Mouse (Mus musculus): ENCODE measurements around the gene Prdm11. TPM values are rescaled to one million over a fixed set of nuclear protein-coding genes. Genes with fewer than 3 reads are reported as not detected.
A peak's percentile ranks its signal among the peaks of the same experiment; 100 is the strongest.

Gene Prdm11
- polyA plus RNA-seq, 1 experiment from 2014 or later, result 2.7 TPM

GRCm38 (mm10) chr2:93005028-93005427 is 40.9 kb downstream of the Prdm11 start:
- no peak for ATAC-seq (replicated peaks; ENCODE audit: insufficient number of reproducible peaks, low FRiP score, low TSS enrichment, low read depth)
- Histone ChIP-seq H3K9me3 (replicated peaks; ENCODE audit: control insufficient read depth, low read length) (no peaks in the 10 kb centered on the region), H3K4me1 (ENCODE audit: control insufficient read depth, insufficient read depth, low read length) (no peaks in the 10 kb centered on the region), H3K27me3 (ENCODE audit: control insufficient read depth, insufficient read depth, low read length) (no peaks in the 10 kb centered on the region), H3K27ac (replicated peaks; ENCODE audit: low read depth, low read length) (no peak overlapping the region), H3K4me2 (ENCODE audit: low read depth, low read length) (no peak overlapping the region), H3K36me3 (replicated peaks; ENCODE audit: control insufficient read depth, insufficient read depth, low read depth, low read length) (no peaks in the 10 kb centered on the region), H3K9ac (replicated peaks; ENCODE audit: low read length) (no peak overlapping the region), H3K4me3 (ENCODE audit: low read depth, low read length) (no peak overlapping the region)
- 62% methylated on average over 4 of the region's 4 CpGs for WGBS
- no peak for DNase-seq (ENCODE audit: low spot score)

GRCm38 (mm10) chr2:92991976-92992375 is 54.0 kb downstream of the Prdm11 start:
- 91% methylated on average over 5 of the region's 5 CpGs for WGBS

GRCm38 (mm10) chr2:92989593-92989992 is 56.4 kb downstream of the Prdm11 start:
- DNase-seq (ENCODE audit: low spot score) (no peak), ATAC-seq (replicated peaks; ENCODE audit: insufficient number of reproducible peaks, low FRiP score, low TSS enrichment, low read depth) (no peak)
- H3K4me1 ChIP-seq (ENCODE audit: control insufficient read depth, insufficient read depth, low read length), result peaks cover 4% of the 10 kb centered on the region
- H3K4me2 ChIP-seq (ENCODE audit: low read depth, low read length), result no peak overlapping the region
- no peak overlapping the region for H3K4me3 ChIP-seq (ENCODE audit: low read depth, low read length)
- WGBS, result 86% methylated on average over 9 of the region's 9 CpGs
- H3K9ac ChIP-seq (replicated peaks; ENCODE audit: low read length), result no peak overlapping the region
- no peaks in the 10 kb centered on the region for H3K9me3 ChIP-seq (replicated peaks; ENCODE audit: control insufficient read depth, low read length)
- no peaks in the 10 kb centered on the region for H3K27me3 ChIP-seq (ENCODE audit: control insufficient read depth, insufficient read depth, low read length)
- no peak overlapping the region for H3K27ac ChIP-seq (replicated peaks; ENCODE audit: low read depth, low read length)
- no peaks in the 10 kb centered on the region for H3K36me3 ChIP-seq (replicated peaks; ENCODE audit: control insufficient read depth, insufficient read depth, low read depth, low read length)

More at GRCm38 (mm10) chr2:92991976-92992375, 54.0 kb downstream of the Prdm11 start:
- no peaks in the 10 kb centered on the region for H3K27me3 ChIP-seq (ENCODE audit: control insufficient read depth, insufficient read depth, low read length)
- no peak overlapping the region for H3K4me3 ChIP-seq (ENCODE audit: low read depth, low read length)
- no peak overlapping the region for H3K27ac ChIP-seq (replicated peaks; ENCODE audit: low read depth, low read length)
- ATAC-seq (replicated peaks; ENCODE audit: insufficient number of reproducible peaks, low FRiP score, low TSS enrichment, low read depth), result no peak
- no peaks in the 10 kb centered on the region for H3K9me3 ChIP-seq (replicated peaks; ENCODE audit: control insufficient read depth, low read length)
- peaks cover 4% of the 10 kb centered on the region for H3K4me1 ChIP-seq (ENCODE audit: control insufficient read depth, insufficient read depth, low read length)
- H3K4me2 ChIP-seq (ENCODE audit: low read depth, low read length), result no peak overlapping the region
- no peaks in the 10 kb centered on the region for H3K36me3 ChIP-seq (replicated peaks; ENCODE audit: control insufficient read depth, insufficient read depth, low read depth, low read length)
- DNase-seq (ENCODE audit: low spot score), result no peak
- no peak overlapping the region for H3K9ac ChIP-seq (replicated peaks; ENCODE audit: low read length)

- no peak overlapping the region for H3K4me3 ChIP-seq (ENCODE audit: low read depth, low read length)
- no peaks in the 10 kb centered on the region for H3K27me3 ChIP-seq (ENCODE audit: control insufficient read depth, insufficient read depth, low read length)
- no peaks in the 10 kb centered on the region for H3K9me3 ChIP-seq (replicated peaks; ENCODE audit: control insufficient read depth, low read length)
- H3K4me2 ChIP-seq (ENCODE audit: low read depth, low read length), result no peak overlapping the region
- WGBS, result 9% methylated on average over 19 of the region's 19 CpGs
- H3K9ac ChIP-seq (replicated peaks; ENCODE audit: low read length), result peak overlapping the region; percentile 39; the same call in 1 of the 2 replicates
- H3K27ac ChIP-seq (replicated peaks; ENCODE audit: low read depth, low read length), result no peak overlapping the region; the same call in 1 of the 2 replicates
- peaks cover 4% of the 10 kb centered on the region for H3K4me1 ChIP-seq (ENCODE audit: control insufficient read depth, insufficient read depth, low read length)
- ATAC-seq (replicated peaks; ENCODE audit: insufficient number of reproducible peaks, low FRiP score, low TSS enrichment, low read depth) (peak; percentile 71), DNase-seq (ENCODE audit: low spot score) (peak; percentile 72)
- no peaks in the 10 kb centered on the region for H3K36me3 ChIP-seq (replicated peaks; ENCODE audit: control insufficient read depth, insufficient read depth, low read depth, low read length)
Observed at GRCm38 (mm10) chr2:92987901-92988631, 57.9 kb downstream of the Prdm11 start.

GRCm38 (mm10) chr2:92987108-92987618 is 58.8 kb downstream of the Prdm11 start:
- DNase-seq (ENCODE audit: low spot score) (no peak), ATAC-seq (replicated peaks; ENCODE audit: insufficient number of reproducible peaks, low FRiP score, low TSS enrichment, low read depth) (no peak)
- peaks cover 4% of the 10 kb centered on the region for H3K4me1 ChIP-seq (ENCODE audit: control insufficient read depth, insufficient read depth, low read length)
- H3K4me3 ChIP-seq (ENCODE audit: low read depth, low read length), result no peak overlapping the region
- no peak overlapping the region for H3K4me2 ChIP-seq (ENCODE audit: low read depth, low read length)
- H3K9me3 ChIP-seq (replicated peaks; ENCODE audit: control insufficient read depth, low read length), result no peaks in the 10 kb centered on the region
- H3K27ac ChIP-seq (replicated peaks; ENCODE audit: low read depth, low read length), result no peak overlapping the region
- H3K9ac ChIP-seq (replicated peaks; ENCODE audit: low read length), result no peak overlapping the region
- WGBS, result 77% methylated on average over 7 of the region's 7 CpGs
- H3K27me3 ChIP-seq (ENCODE audit: control insufficient read depth, insufficient read depth, low read length), result no peaks in the 10 kb centered on the region
- H3K36me3 ChIP-seq (replicated peaks; ENCODE audit: control insufficient read depth, insufficient read depth, low read depth, low read length), result no peaks in the 10 kb centered on the region

- H3K4me1 ChIP-seq (ENCODE audit: control insufficient read depth, insufficient read depth, low read length), result peaks cover 4% of the 10 kb centered on the region
- H3K9ac ChIP-seq (replicated peaks; ENCODE audit: low read length), result no peak overlapping the region
- no peaks in the 10 kb centered on the region for H3K27me3 ChIP-seq (ENCODE audit: control insufficient read depth, insufficient read depth, low read length)
- H3K9me3 ChIP-seq (replicated peaks; ENCODE audit: control insufficient read depth, low read length), result no peaks in the 10 kb centered on the region
- no peak for ATAC-seq (replicated peaks; ENCODE audit: insufficient number of reproducible peaks, low FRiP score, low TSS enrichment, low read depth)
- WGBS, result 51% methylated on average over 7 of the region's 7 CpGs
- H3K4me3 ChIP-seq (ENCODE audit: low read depth, low read length), result no peak overlapping the region
- H3K4me2 ChIP-seq (ENCODE audit: low read depth, low read length), result no peak overlapping the region
- DNase-seq (ENCODE audit: low spot score), result no peak
- H3K27ac ChIP-seq (replicated peaks; ENCODE audit: low read depth, low read length), result no peak overlapping the region
- no peaks in the 10 kb centered on the region for H3K36me3 ChIP-seq (replicated peaks; ENCODE audit: control insufficient read depth, insufficient read depth, low read depth, low read length)
Observed at GRCm38 (mm10) chr2:92985600-92985999, 60.4 kb downstream of the Prdm11 start.

- ATAC-seq (replicated peaks; ENCODE audit: insufficient number of reproducible peaks, low FRiP score, low TSS enrichment, low read depth) (no peak), DNase-seq (ENCODE audit: low spot score) (no peak)
- Histone ChIP-seq H3K27me3 (ENCODE audit: control insufficient read depth, insufficient read depth, low read length) (no peaks in the 10 kb centered on the region), H3K9ac (replicated peaks; ENCODE audit: low read length) (no peak overlapping the region), H3K4me2 (ENCODE audit: low read depth, low read length) (no peak overlapping the region), H3K4me1 (ENCODE audit: control insufficient read depth, insufficient read depth, low read length) (peaks cover 4% of the 10 kb centered on the region), H3K9me3 (replicated peaks; ENCODE audit: control insufficient read depth, low read length) (no peaks in the 10 kb centered on the region), H3K27ac (replicated peaks; ENCODE audit: low read depth, low read length) (no peak overlapping the region), H3K4me3 (ENCODE audit: low read depth, low read length) (no peak overlapping the region), H3K36me3 (replicated peaks; ENCODE audit: control insufficient read depth, insufficient read depth, low read depth, low read length) (no peaks in the 10 kb centered on the region)
- WGBS, result 93% methylated on average over 2 of the region's 2 CpGs
Observed at GRCm38 (mm10) chr2:92985171-92985570, 60.8 kb downstream of the Prdm11 start.

- no peaks in the 10 kb centered on the region for H3K9me3 ChIP-seq (replicated peaks; ENCODE audit: control insufficient read depth, low read length)
- ATAC-seq (replicated peaks; ENCODE audit: insufficient number of reproducible peaks, low FRiP score, low TSS enrichment, low read depth) (no peak), DNase-seq (ENCODE audit: low spot score) (no peak)
- H3K27me3 ChIP-seq (ENCODE audit: control insufficient read depth, insufficient read depth, low read length), result no peaks in the 10 kb centered on the region
- H3K27ac ChIP-seq (replicated peaks; ENCODE audit: low read depth, low read length), result no peak overlapping the region
- 87% methylated on average over 7 of the region's 7 CpGs for WGBS
- H3K36me3 ChIP-seq (replicated peaks; ENCODE audit: control insufficient read depth, insufficient read depth, low read depth, low read length), result no peaks in the 10 kb centered on the region
- H3K4me1 ChIP-seq (ENCODE audit: control insufficient read depth, insufficient read depth, low read length), result peaks cover 4% of the 10 kb centered on the region
- H3K4me3 ChIP-seq (ENCODE audit: low read depth, low read length), result no peak overlapping the region
- H3K4me2 ChIP-seq (ENCODE audit: low read depth, low read length), result no peak overlapping the region
- H3K9ac ChIP-seq (replicated peaks; ENCODE audit: low read length), result no peak overlapping the region
Observed at GRCm38 (mm10) chr2:92984321-92985108, 61.5 kb downstream of the Prdm11 start.
